Mouse (Mus musculus) erythroblast, adult 5-6 weeks (primary cell): ENCODE results near the gene Cemip. TPM values are rescaled to one million over a fixed set of nuclear protein-coding genes. Genes with fewer than 3 reads are reported as not detected.
A peak's percentile ranks its signal among the peaks of the same experiment; 100 is the strongest.
"Not testable (repeated sequence)": the region's sequence is repeated elsewhere in the genome, so short reads cannot be mapped to it uniquely, and the experiment has no call there.

Experiments
- ATAC-seq: replicated peaks from 2 replicates; pipeline ENCODE4 v1.8.0; 2016; ENCODE audit warnings: moderate number of reproducible peaks, mild to moderate bottlenecking, moderate TSS enrichment, inconsistent platforms; ENCODE audit not compliant: poor library complexity, low FRiP score, severe bottlenecking
- total RNA-seq, 2 experiments: library from RNA; stranded (forward) in 1 of 2; stranded (reverse) in 1 of 2; fragments of 150-400 nt in 1 of 2; fragments of 200-764, 138-1000 nt in 1 of 2; gene quantifications; 2 replicates each; pipeline versions ENCODE4 v1.2.3 to v1.2.4; 2015 to 2017; ENCODE audit warnings: low replicate concordance in 2 of 2

Cemip gene
- total RNA-seq, 2 experiments from 2014 or later, result not detected

DNA sequence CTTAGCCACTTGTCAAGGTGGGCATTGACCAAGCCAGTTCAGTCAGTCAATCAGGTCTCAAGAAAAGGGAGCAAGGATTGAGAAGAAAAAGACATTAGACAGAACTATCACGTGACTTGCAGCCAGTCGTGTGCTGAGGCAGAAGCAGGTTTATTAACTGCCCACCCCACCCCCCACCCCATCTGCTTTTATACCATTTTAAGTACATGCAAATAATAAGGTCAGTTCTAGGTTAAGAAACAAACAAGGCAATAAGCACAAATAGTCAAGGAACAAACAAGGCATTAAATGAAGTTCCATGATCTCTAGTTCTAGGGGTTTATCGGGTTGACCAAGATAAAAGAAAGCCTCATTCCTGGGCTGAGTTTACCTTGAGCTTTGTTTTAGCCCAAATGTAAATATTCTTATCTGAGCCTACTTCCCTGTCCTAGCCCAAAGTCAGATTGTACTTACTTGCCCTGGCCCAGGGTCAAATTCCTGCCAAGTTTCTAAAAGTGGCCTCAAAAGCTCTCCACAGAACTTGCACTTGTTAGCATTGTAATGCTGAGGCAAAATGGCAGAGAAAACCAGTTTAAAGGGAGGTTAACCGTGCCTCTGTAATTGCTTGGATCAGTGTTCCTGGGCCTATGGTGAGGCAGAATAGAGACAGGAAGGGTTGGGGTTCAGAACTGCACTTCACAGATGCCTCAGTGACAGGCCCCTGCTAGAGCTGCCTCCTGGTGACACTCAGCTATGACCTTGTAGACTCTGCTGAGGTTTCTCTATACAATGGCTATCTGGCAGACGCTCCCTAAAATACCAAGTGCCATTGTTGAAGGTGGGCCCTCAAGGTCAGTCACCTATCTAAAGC is 183.8 kb downstream of the Cemip start:
- ATAC-seq, result no peak

DNA sequence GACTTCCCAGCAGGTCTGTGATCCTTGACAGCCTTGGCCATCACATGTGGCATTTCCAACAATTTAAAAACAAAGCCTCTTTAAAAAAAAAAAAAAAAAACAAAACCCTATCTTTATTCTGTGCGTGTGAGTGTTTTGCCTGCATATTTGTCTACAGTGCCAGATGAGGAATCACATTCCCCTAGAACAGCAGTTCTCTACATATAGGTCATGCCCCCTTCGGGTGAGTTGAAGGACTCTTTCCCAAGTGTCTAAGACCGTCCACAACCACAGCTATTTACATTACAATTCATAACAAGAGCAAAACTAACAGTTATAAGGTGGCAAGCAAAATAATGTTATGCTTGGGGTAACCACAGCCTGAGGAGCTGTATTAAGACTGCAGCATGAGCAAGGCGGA is 184.9 kb downstream of the Cemip start:
- ATAC-seq, result no peak

- ATAC-seq, result no peak
Observed at GRCm38 (mm10) chr7:83900519-83900918, 185.8 kb downstream of the Cemip start.

DNA sequence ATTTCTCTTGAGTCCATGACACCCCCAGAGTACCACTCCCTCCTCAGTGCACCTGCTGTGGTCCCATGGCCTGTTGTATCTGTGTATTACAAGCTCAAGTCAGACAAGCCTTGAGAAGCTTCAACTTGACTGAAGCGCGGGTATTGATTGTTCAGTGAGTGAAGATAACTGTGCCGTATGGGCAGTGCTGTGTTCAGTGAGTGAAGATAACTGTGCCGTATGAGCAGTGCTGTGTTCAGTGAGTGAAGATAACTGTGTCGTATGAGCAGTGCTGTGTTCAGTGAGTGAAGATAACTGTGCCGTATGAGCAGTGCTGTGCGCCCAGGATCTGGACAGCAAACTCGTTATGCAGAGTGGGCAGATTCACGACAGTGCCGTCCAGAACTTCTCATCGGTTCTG is 188.0 kb downstream of the Cemip start:
- ATAC-seq, result peak; percentile 92

DNA sequence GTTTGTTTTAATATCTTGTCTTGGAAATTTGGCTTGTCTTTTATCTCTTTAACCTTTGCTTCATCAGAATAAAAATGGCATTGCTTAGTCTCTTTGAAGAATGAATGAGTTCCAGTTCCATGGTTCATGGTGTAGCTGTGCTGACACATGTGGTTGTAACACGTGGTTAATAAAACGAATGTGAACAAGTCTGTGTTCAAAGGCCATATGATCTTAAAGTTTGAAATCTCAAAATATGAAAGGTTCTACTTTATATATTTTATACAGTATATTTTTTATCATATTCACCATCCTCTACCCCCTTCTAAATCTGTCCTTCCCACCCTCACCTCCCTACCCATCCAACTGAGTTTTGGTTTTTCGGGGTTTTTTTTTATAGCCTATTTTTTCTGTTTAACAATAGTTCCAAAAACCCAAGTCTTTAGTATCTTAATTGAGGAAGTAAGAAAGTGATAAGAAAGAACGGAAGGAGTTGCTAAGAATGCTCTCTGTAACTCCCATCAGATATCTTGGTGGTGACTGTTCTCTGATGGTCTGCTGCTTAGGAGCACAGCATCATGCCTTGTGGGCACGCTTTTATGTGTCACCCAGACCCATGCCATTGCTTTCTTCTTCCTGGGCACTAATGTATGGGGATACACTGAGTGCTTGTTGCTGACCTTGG is 190.1 kb downstream of the Cemip start:
- ATAC-seq, result no peak

DNA sequence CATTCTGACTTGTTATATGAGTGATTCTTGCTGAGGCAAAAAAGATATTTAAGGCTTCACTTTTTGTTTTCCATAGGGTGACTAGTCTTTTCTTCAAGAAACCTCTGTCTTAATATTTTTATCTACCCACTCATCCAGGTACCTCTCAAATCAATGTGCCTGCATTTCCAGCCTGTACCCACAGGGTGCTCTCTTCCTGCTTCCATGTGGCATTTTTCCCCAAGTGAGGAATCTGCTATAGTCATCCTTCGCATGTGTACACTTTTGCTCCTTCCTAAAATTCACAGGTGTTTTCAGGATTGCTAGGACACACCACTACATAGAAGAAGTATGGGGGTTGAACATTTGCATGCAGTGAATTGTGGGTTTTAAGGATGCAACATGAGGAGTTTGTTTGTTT is 192.0 kb downstream of the Cemip start:
- no peak for ATAC-seq

- peak; percentile 5; the same call in 1 of the 2 replicates for ATAC-seq
Observed at GRCm38 (mm10) chr7:83892333-83892669, 194.0 kb downstream of the Cemip start.

DNA sequence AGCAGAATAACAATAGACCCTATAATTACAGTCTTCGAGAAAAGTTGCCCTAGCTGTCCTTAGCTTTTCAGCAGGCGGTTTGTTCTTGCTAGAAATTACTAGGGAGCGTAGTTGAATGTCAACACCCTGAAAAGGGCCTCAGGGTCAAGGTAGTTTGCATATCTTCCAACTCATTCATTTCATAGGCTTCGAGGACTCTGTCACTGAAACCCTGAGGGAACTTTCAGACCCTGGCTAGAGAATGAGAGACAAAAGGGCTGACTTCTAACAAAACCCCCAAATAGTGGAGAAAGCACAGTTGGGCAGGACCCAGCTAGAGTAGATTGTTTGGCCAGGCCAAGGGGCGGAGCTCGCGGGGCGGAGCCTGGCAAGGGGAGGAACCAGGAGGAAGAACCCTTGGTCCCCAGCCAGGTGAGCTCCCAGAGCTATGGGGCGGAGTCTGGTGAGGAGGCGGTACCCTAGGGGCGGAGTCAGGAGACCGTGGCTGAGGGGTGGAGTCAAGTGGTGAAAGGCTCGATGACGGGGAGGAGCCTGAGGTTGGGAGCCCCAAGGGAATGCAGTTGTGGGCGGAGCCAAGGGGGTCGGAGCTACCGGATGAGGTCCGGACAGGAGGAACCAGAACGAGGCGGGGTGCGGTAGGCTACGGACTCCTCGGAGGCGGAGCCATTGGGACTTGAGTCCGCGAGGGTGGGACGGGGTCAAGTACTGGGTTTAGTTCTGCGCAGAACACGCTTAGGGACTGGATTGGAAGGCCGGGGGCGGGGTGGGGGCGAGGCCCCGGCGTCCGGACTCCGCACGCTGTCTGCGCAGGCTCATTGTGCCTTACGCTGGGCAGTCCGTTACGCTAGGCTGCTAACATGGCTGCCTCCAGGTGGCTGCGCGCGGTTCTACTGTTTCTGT is 194.6 kb downstream of the Cemip start:
- ATAC-seq, result peak; percentile 86

- not testable (repeated sequence) for ATAC-seq
Observed at GRCm38 (mm10) chr7:83889946-83890345, 196.4 kb downstream of the Cemip start.

DNA sequence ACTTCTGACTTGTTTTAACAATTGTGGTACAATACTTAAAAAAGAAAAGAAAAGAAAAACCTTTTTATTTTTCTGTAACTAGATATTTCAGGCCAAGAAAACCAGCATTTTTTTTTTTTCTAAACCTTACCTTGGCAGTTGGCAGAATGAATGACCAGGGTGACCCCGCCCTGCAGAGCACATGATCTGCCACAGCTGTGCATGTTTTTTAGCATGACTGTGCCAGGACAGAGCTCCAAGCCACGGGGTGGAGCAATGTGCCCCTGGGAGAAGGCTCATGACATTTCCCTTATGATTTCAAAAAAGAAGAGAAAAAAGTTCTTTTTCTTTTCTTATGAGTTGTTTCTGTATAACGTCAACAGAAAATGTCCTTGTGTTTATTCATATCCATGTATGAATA is 196.9 kb downstream of the Cemip start:
- ATAC-seq, result peak; percentile 50

GRCm38 (mm10) chr7:83886366-83887129 is 199.8 kb downstream of the Cemip start:
- ATAC-seq, result no peak

GRCm38 (mm10) chr7:83885835-83886234 is 200.5 kb downstream of the Cemip start:
- peak; percentile 55 for ATAC-seq

DNA sequence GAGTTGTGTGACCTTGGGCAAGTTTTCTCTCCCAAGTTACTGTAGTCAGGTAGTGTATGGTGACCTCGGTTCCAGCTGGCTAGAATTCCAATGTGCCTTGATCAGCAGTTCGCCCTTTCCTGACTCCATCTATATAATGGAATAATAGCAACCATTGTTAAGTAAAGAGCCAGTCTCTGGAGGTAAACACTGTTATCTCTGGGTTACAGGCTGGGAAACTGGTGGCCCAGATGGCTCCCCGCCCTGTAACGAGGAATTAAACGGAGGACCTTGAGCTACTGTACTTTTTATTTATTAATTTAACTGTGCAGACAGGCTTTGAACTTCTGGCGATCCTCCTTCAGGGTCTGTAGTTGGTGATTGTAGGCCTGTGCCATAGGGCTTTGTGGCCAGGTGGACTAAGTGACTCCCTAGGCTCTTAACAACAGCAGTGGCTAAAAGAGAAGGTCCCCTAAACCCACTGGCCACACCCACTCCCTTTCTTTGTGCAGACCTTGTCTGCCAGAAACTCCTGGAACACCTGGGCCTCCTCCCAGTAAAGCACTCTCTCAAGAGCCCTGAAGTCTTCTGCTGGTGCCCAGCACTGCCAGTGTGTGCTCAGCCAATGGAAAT is 201.3 kb downstream of the Cemip start:
- ATAC-seq, result peak; percentile 53

GRCm38 (mm10) chr7:83884021-83884658 is 202.2 kb downstream of the Cemip start, which contains the start of the genes Tlnrd1 and Mesd:
Tlnrd1 (minus strand) TSS chr7:83884305.
Mesd (plus strand) TSS chr7:83884466.
- ATAC-seq, result peak; percentile 31

DNA sequence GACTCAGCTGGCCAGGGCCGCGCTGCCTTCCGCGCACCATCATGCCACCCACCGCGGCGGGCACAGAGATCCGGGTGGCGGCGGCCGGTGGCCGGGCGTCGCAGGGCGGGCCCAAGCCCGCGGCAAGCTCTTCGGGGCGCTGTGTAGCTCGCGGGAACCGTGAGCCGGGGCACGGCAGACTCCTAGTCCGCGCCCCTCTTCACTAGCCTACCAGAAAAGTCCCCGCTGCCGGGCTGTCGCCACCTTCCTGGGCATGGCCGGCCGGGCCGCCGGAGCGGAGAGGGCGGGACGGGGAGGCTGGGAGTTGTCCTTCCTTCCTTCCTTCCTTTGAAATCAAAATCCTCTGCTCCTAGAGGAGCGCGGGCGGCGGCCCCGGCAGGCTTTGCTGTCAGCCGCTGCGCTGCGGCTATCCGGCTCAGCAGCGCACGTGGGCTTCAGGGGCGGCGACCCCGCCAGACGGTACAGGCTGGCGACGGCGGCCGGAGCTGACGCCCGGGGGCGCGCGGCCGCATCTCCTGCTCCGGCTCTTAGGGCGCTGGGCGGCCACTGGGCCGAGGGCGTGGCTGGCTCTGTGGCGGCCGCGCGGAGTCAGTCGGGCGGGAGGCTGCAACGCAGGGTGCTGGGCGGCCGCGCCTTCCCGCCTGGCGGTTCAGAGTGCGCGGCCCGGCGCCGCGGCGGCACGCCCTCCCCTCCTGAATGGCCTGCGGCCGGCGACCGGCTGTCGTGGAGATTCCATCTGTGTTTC is 202.9 kb downstream of the Cemip start:
- ATAC-seq, result peak; percentile 50
